Mouse (Mus musculus): Measurements from ENCODE around the gene Npcd. TPM values are rescaled to one million over a fixed set of nuclear protein-coding genes. Genes with fewer than 3 reads are reported as not detected.

Gene Npcd
- polyA plus RNA-seq, 1 experiment from 2014 or later, result not detected

GRCm38 (mm10) chr15:79801646-79802045 is 32.4 kb downstream of the Npcd start:
- WGBS, result 69% methylated on average over 2 of the region's 2 CpGs

GRCm38 (mm10) chr15:79800701-79801100 is 33.3 kb downstream of the Npcd start:
- no peaks in the 10 kb centered on the region for H3K9me3 ChIP-seq
- peaks cover 69% of the 10 kb centered on the region for H3K27me3 ChIP-seq
- no peak overlapping the region for H3K4me2 ChIP-seq
- no peak overlapping the region for H3K9ac ChIP-seq (replicated peaks)
- ATAC-seq (ENCODE audit: insufficient number of reproducible peaks, insufficient read depth, low FRiP score, low TSS enrichment, low read depth), result no peak
- H3K36me3 ChIP-seq, result no peaks in the 10 kb centered on the region
- no peak overlapping the region for H3K27ac ChIP-seq
- WGBS, result 62% methylated on average over 11 of the region's 11 CpGs
- peaks cover 9% of the 10 kb centered on the region for H3K4me1 ChIP-seq (replicated peaks)
- no peak overlapping the region for H3K4me3 ChIP-seq (replicated peaks)

More at GRCm38 (mm10) chr15:79801646-79802045, 32.4 kb downstream of the Npcd start:
- H3K27me3 ChIP-seq, result peaks cover 72% of the 10 kb centered on the region
- H3K9me3 ChIP-seq, result no peaks in the 10 kb centered on the region
- ATAC-seq (ENCODE audit: insufficient number of reproducible peaks, insufficient read depth, low FRiP score, low TSS enrichment, low read depth), result no peak
- H3K4me1 ChIP-seq (replicated peaks), result peaks cover 9% of the 10 kb centered on the region
- no peak overlapping the region for H3K9ac ChIP-seq (replicated peaks)
- H3K4me2 ChIP-seq, result no peak overlapping the region
- H3K36me3 ChIP-seq, result no peaks in the 10 kb centered on the region
- H3K27ac ChIP-seq, result no peak overlapping the region
- H3K4me3 ChIP-seq (replicated peaks), result no peak overlapping the region

GRCm38 (mm10) chr15:79798591-79798990 is 35.4 kb downstream of the Npcd start:
- ATAC-seq (ENCODE audit: insufficient number of reproducible peaks, insufficient read depth, low FRiP score, low TSS enrichment, low read depth), result no peak
- H3K27ac ChIP-seq, result no peak overlapping the region

GRCm38 (mm10) chr15:79797680-79798079 is 36.4 kb downstream of the Npcd start:
- WGBS, result 75% methylated on average over 8 of the region's 8 CpGs
- Histone ChIP-seq H3K4me3 (replicated peaks) (no peak overlapping the region), H3K4me1 (replicated peaks) (no peaks in the 10 kb centered on the region), H3K4me2 (no peak overlapping the region), H3K9ac (replicated peaks) (no peak overlapping the region), H3K36me3 (no peaks in the 10 kb centered on the region), H3K27ac (no peak overlapping the region), H3K27me3 (peaks cover 56% of the 10 kb centered on the region), H3K9me3 (no peaks in the 10 kb centered on the region)
- ATAC-seq (ENCODE audit: insufficient number of reproducible peaks, insufficient read depth, low FRiP score, low TSS enrichment, low read depth), result no peak

More at GRCm38 (mm10) chr15:79798591-79798990, 35.4 kb downstream of the Npcd start:
- Histone ChIP-seq H3K36me3 (no peaks in the 10 kb centered on the region), H3K9me3 (no peaks in the 10 kb centered on the region), H3K4me1 (replicated peaks) (peaks cover under 1% of the 10 kb centered on the region; the same call in 1 of the 2 replicates), H3K4me2 (no peak overlapping the region), H3K27me3 (peaks cover 56% of the 10 kb centered on the region), H3K4me3 (replicated peaks) (no peak overlapping the region), H3K9ac (replicated peaks) (no peak overlapping the region)
- WGBS, result 87% methylated on average over 10 of the region's 10 CpGs

- ATAC-seq (ENCODE audit: insufficient number of reproducible peaks, insufficient read depth, low FRiP score, low TSS enrichment, low read depth), result no peak
- Histone ChIP-seq H3K27ac (no peak overlapping the region), H3K36me3 (no peaks in the 10 kb centered on the region), H3K9ac (replicated peaks) (no peak overlapping the region), H3K4me2 (no peak overlapping the region), H3K4me3 (replicated peaks) (no peak overlapping the region), H3K4me1 (replicated peaks) (no peaks in the 10 kb centered on the region), H3K9me3 (no peaks in the 10 kb centered on the region), H3K27me3 (peaks cover 56% of the 10 kb centered on the region)
- 85% methylated on average over 7 of the region's 7 CpGs for WGBS
These were observed 36.9 kb downstream of the Npcd start for GRCm38 (mm10) chr15:79797096-79797495.

- no peaks in the 10 kb centered on the region for H3K36me3 ChIP-seq
- ATAC-seq (ENCODE audit: insufficient number of reproducible peaks, insufficient read depth, low FRiP score, low TSS enrichment, low read depth), result no peak
- no peak overlapping the region for H3K9ac ChIP-seq (replicated peaks)
- H3K4me3 ChIP-seq (replicated peaks), result no peak overlapping the region
- H3K27me3 ChIP-seq, result peaks cover 53% of the 10 kb centered on the region
- no peaks in the 10 kb centered on the region for H3K4me1 ChIP-seq (replicated peaks)
- H3K27ac ChIP-seq, result no peak overlapping the region
- no peak overlapping the region for H3K4me2 ChIP-seq
- 90% methylated on average over 12 of the region's 12 CpGs for WGBS
- no peaks in the 10 kb centered on the region for H3K9me3 ChIP-seq
These were observed 37.8 kb downstream of the Npcd start for GRCm38 (mm10) chr15:79796256-79796655.

DNA sequence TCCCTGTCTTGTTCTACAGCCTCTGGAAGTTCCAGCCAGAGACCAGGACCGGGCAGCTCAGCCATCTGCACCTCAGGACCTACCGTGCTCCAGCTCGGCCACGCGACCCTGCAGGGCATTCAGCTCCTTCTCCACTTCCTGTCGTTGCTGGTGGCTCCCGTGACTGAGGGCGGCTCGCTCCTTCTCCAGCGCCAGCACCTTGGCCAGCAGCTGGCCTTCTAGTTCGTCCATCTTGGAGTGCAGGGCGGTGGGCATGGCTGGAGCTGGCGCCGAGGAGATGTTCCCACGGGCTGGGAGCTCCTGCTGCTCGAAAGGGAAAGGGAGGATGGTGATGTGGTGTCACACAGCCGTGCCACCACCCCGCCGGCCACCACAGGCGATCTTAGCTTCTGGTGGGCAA is 39.9 kb downstream of the Npcd start:
- WGBS, result 17% methylated on average over 20 of the region's 20 CpGs
- no peaks in the 10 kb centered on the region for H3K36me3 ChIP-seq
- H3K4me2 ChIP-seq, result no peak overlapping the region
- no peak overlapping the region for H3K4me3 ChIP-seq (replicated peaks)
- no peak overlapping the region for H3K9ac ChIP-seq (replicated peaks)
- no peaks in the 10 kb centered on the region for H3K4me1 ChIP-seq (replicated peaks)
- H3K9me3 ChIP-seq, result no peaks in the 10 kb centered on the region
- no peak overlapping the region for H3K27ac ChIP-seq
- H3K27me3 ChIP-seq, result peaks cover 53% of the 10 kb centered on the region
- no peak for ATAC-seq (ENCODE audit: insufficient number of reproducible peaks, insufficient read depth, low FRiP score, low TSS enrichment, low read depth)

DNA sequence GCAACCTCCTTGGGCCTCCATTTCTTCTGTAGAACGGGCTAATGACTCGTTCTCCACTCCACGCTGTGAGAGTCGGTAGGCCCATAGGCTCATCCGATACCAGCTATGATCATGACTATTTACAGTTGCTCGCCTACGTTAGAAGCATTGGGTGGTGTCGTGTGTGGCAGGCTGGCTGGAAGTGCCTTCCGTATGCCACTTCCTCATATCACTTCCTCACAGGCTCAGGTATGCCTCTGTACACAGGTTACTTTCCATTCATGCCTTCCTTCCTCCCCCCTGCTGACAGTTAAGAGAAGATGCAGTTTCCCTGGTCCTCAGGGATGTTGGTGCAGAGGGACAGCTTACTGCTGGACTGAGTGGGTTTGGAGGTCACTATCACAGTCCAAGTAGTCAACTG is 41.0 kb downstream of the Npcd start:
- Histone ChIP-seq H3K27me3 (peaks cover 57% of the 10 kb centered on the region), H3K9ac (replicated peaks) (no peak overlapping the region), H3K4me2 (no peak overlapping the region), H3K4me1 (replicated peaks) (no peaks in the 10 kb centered on the region), H3K9me3 (no peaks in the 10 kb centered on the region), H3K4me3 (replicated peaks) (no peak overlapping the region), H3K36me3 (no peaks in the 10 kb centered on the region), H3K27ac (no peak overlapping the region)
- no peak for ATAC-seq (ENCODE audit: insufficient number of reproducible peaks, insufficient read depth, low FRiP score, low TSS enrichment, low read depth)
- 88% methylated on average over 9 of the region's 9 CpGs for WGBS

GRCm38 (mm10) chr15:79792455-79792854 is 41.6 kb downstream of the Npcd start:
- Histone ChIP-seq H3K27ac (no peak overlapping the region), H3K9me3 (no peaks in the 10 kb centered on the region), H3K4me2 (no peak overlapping the region), H3K27me3 (peaks cover 58% of the 10 kb centered on the region), H3K4me1 (replicated peaks) (no peaks in the 10 kb centered on the region), H3K36me3 (no peaks in the 10 kb centered on the region), H3K4me3 (replicated peaks) (no peak overlapping the region), H3K9ac (replicated peaks) (no peak overlapping the region)
- no peak for ATAC-seq (ENCODE audit: insufficient number of reproducible peaks, insufficient read depth, low FRiP score, low TSS enrichment, low read depth)
- 18% methylated on average over 19 of the region's 19 CpGs for WGBS

DNA sequence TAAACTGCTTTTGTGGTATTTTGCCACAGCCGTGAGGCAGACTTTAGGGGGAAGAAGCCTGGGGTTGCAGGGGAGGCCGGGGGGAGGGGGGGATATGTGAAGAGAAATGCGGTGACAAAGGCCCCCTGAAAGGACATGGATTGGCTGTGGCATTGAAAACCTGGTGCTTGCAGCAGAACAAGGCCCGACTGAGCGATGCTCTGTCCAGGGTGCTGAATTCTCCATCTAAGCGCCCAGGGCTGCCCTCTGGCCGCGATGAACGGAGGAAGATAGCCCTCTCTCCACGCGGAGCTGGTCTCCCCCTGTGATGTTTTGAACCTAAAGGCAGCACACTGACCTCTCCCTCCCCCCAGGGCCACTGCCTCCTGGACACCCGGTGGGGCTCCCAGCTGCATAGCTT is 42.5 kb downstream of the Npcd start:
- ATAC-seq (ENCODE audit: insufficient number of reproducible peaks, insufficient read depth, low FRiP score, low TSS enrichment, low read depth), result no peak
- H3K9me3 ChIP-seq, result no peaks in the 10 kb centered on the region
- H3K4me3 ChIP-seq (replicated peaks), result no peak overlapping the region
- 4% methylated on average over 12 of the region's 12 CpGs for WGBS
- no peak overlapping the region for H3K4me2 ChIP-seq
- H3K27ac ChIP-seq, result no peak overlapping the region
- no peaks in the 10 kb centered on the region for H3K36me3 ChIP-seq
- no peaks in the 10 kb centered on the region for H3K4me1 ChIP-seq (replicated peaks)
- H3K9ac ChIP-seq (replicated peaks), result no peak overlapping the region
- peaks cover 63% of the 10 kb centered on the region for H3K27me3 ChIP-seq

GRCm38 (mm10) chr15:79790905-79791304 is 43.1 kb downstream of the Npcd start:
- ATAC-seq (ENCODE audit: insufficient number of reproducible peaks, insufficient read depth, low FRiP score, low TSS enrichment, low read depth), result no peak
- Histone ChIP-seq H3K4me3 (replicated peaks) (no peak overlapping the region), H3K27me3 (peaks cover 59% of the 10 kb centered on the region), H3K4me2 (no peak overlapping the region), H3K9me3 (no peaks in the 10 kb centered on the region), H3K27ac (no peak overlapping the region), H3K36me3 (no peaks in the 10 kb centered on the region), H3K9ac (replicated peaks) (no peak overlapping the region), H3K4me1 (replicated peaks) (no peaks in the 10 kb centered on the region)
- 79% methylated on average over 6 of the region's 6 CpGs for WGBS

DNA sequence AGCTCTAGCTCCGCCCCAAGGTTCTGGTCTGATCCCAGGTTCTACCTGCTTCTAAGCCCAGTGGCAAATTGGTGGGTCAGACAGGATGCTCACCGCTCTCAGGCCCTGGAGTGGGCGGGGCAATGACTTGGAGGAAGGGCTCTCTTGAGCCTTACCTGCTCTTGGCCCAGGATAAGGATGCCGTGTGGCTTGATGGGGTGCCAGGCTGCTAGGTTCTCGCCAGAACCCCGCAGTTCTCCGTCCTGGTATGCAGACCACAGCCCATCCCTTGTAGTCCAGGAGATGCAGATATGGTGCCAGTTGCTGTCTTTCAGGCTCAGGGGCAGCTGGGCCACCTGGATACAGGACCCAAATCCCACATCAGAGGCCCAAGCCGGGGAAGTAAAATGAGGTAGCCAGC is 43.9 kb downstream of the Npcd start:
- WGBS, result 50% methylated on average over 8 of the region's 8 CpGs

More for the DNA sequence above, 43.9 kb downstream of the Npcd start:
- no peaks in the 10 kb centered on the region for H3K36me3 ChIP-seq
- no peaks in the 10 kb centered on the region for H3K9me3 ChIP-seq
- H3K27ac ChIP-seq, result no peak overlapping the region
- no peaks in the 10 kb centered on the region for H3K4me1 ChIP-seq (replicated peaks)
- H3K9ac ChIP-seq (replicated peaks), result no peak overlapping the region
- no peak overlapping the region for H3K4me2 ChIP-seq
- peaks cover 63% of the 10 kb centered on the region for H3K27me3 ChIP-seq
- H3K4me3 ChIP-seq (replicated peaks), result no peak overlapping the region
- no peak for ATAC-seq (ENCODE audit: insufficient number of reproducible peaks, insufficient read depth, low FRiP score, low TSS enrichment, low read depth)
